Mouse (Mus musculus): ENCODE data around the gene Nek6.

DNA sequence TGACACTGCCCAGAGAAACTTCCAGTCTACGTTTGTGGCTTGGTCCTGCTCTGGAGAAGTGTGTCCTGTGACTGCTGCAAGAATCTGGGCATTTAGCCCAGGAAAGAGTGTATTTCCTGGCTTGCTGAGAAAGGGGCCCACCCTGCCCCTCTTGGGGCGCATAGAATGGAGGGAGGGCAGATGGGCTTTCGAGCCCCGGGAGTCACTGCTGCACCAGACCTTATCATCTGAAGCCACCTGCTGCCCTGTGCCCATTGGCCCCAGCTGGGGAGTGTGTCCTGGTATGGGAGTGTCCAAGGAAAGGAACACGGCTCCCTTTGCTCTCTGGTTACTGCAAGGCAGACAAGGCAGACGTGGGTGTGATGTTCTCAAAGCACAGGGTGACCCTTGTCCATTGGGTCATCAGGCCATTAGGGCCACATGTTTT, 19.5 kb downstream of the Nek6 start:
- TF ChIP-seq CTCF (IDR thresholded peaks at IDR 0.05; ENCODE audit: insufficient read depth, low read depth, low read length) (no peak), POLR2A (IDR thresholded peaks at IDR 0.05; ENCODE audit: insufficient read depth, low read depth, low read length) (no peak)
